ENCODE assay signal across 13 mouse cellular contexts in genomic region chr11:11890139-11890741, GRCm38 (mm10). TPM values are rescaled to one million over a fixed set of nuclear protein-coding genes. Genes with fewer than 3 reads are reported as not detected.
DNase-seq lines count a peak whose midpoint lies in the region; ATAC-seq and TF ChIP-seq lines count a peak whose summit lies in the region.
"Had no signal": no experiment of that assay in that cellular context is flagged by ENCODE, and none has a peak within 500 bp of the region (broad histone marks: within the 10 kb centered on the region; RNA-seq: fewer than 3 reads in every experiment).

No protein-coding gene starts in this region.

- no peak for DNase-seq in heart, adult 2 months
- no peak for DNase-seq in neural tube, embryonic 11.5 days (ENCODE audit: low spot score)
- no peak for DNase-seq in adrenal gland, adult 8-10 months
- DNase-seq in cerebellum, postnatal 36 days, result no peak
- no peak for DNase-seq in cerebellum, postnatal 14 days
- DNase-seq: cerebellum, adult 8-10 months; layer of hippocampus, postnatal 36 days; lung, postnatal 10 days; retina, postnatal 1 day; thymus, adult 2 months had no signal

- H3K4me1 ChIP-seq in heart, embryonic 13.5 days, result peaks cover 33% of the 10 kb centered on the region
- no peaks in the 10 kb centered on the region for H3K4me1 ChIP-seq in heart, adult 2 months (ENCODE audit: control insufficient read depth, insufficient read depth, low read length)
- peaks cover 13% of the 10 kb centered on the region; the same call in 1 of the 2 replicates for H3K4me1 ChIP-seq in neural tube, embryonic 11.5 days (ENCODE audit: control insufficient read depth, insufficient read depth, low read length)
- no peaks in the 10 kb centered on the region for H3K4me1 ChIP-seq in neural tube, embryonic 15.5 days
- H3K4me1 ChIP-seq in hindbrain, embryonic 13.5 days (replicated peaks), result peaks cover 16% of the 10 kb centered on the region

- H3K9ac ChIP-seq in heart, embryonic 13.5 days, result peak overlapping the region; percentile 61
- no peak overlapping the region for H3K9ac ChIP-seq in heart, adult 2 months (ENCODE audit: low read depth, low read length)
- no peak overlapping the region for H3K9ac ChIP-seq in neural tube, embryonic 11.5 days (ENCODE audit: low read length)
- H3K9ac ChIP-seq in neural tube, embryonic 15.5 days (replicated peaks), result no peak overlapping the region
- peak overlapping the region; percentile 19; the same call in 1 of the 2 replicates for H3K9ac ChIP-seq in hindbrain, embryonic 13.5 days

- no peaks in the 10 kb centered on the region for H3K36me3 ChIP-seq in heart, embryonic 13.5 days
- no peaks in the 10 kb centered on the region for H3K36me3 ChIP-seq in heart, adult 2 months (ENCODE audit: control insufficient read depth, insufficient read depth, low read length)
- no peaks in the 10 kb centered on the region for H3K36me3 ChIP-seq in neural tube, embryonic 11.5 days (ENCODE audit: control insufficient read depth, insufficient read depth, low read length)
- no peaks in the 10 kb centered on the region for H3K36me3 ChIP-seq in neural tube, embryonic 15.5 days
- H3K36me3 ChIP-seq in hindbrain, embryonic 13.5 days, result no peaks in the 10 kb centered on the region

- H3K79me2 ChIP-seq in heart, adult 2 months (replicated peaks; ENCODE audit: control insufficient read depth, insufficient read depth, low read length), result no peaks in the 10 kb centered on the region

- no peak for TF ChIP-seq CTCF in heart, adult 2 months (IDR thresholded peaks at IDR 0.05)

- no peak for TF ChIP-seq EP300 in heart, adult 2 months (IDR thresholded peaks at IDR 0.05; ENCODE audit: insufficient read depth, low read depth, low read length)

- H3K27me3 ChIP-seq in heart, embryonic 13.5 days (replicated peaks), result no peaks in the 10 kb centered on the region
- H3K27me3 ChIP-seq in heart, adult 2 months (ENCODE audit: control insufficient read depth, insufficient read depth, low read length), result no peaks in the 10 kb centered on the region
- H3K27me3 ChIP-seq in neural tube, embryonic 11.5 days (ENCODE audit: control insufficient read depth, insufficient read depth, low read length), result no peaks in the 10 kb centered on the region
- no peaks in the 10 kb centered on the region for H3K27me3 ChIP-seq in neural tube, embryonic 15.5 days (replicated peaks)
- 0 out of 2 replicates have a peak, but pooled peaks cover 5% of the 10 kb centered on the region for H3K27me3 ChIP-seq in hindbrain, embryonic 13.5 days

- peak overlapping the region; percentile 25 for H3K4me3 ChIP-seq in heart, embryonic 13.5 days
- no peak overlapping the region for H3K4me3 ChIP-seq in heart, adult 2 months
- H3K4me3 ChIP-seq in neural tube, embryonic 11.5 days (ENCODE audit: low read depth, low read length), result no peak overlapping the region
- H3K4me3 ChIP-seq in neural tube, embryonic 15.5 days (replicated peaks), result no peak overlapping the region
- no peak overlapping the region for H3K4me3 ChIP-seq in hindbrain, embryonic 13.5 days

- 0 out of 2 replicates have a peak overlapping the region, but pooled peaks have one; percentile 16 for H3K4me2 ChIP-seq in heart, embryonic 13.5 days
- no peak overlapping the region for H3K4me2 ChIP-seq in neural tube, embryonic 11.5 days (ENCODE audit: low read depth)
- H3K4me2 ChIP-seq in neural tube, embryonic 15.5 days, result no peak overlapping the region
- H3K4me2 ChIP-seq in hindbrain, embryonic 13.5 days, result no peak overlapping the region

- TF ChIP-seq POLR2A in heart, adult 2 months (IDR thresholded peaks at IDR 0.05; ENCODE audit: insufficient read depth, low read depth, low read length), result no peak

- H3K9me3 ChIP-seq in heart, embryonic 13.5 days, result no peaks in the 10 kb centered on the region
- H3K9me3 ChIP-seq in neural tube, embryonic 11.5 days (ENCODE audit: control insufficient read depth, low read length), result no peaks in the 10 kb centered on the region
- no peaks in the 10 kb centered on the region for H3K9me3 ChIP-seq in neural tube, embryonic 15.5 days (replicated peaks)
- H3K9me3 ChIP-seq in hindbrain, embryonic 13.5 days, result no peaks in the 10 kb centered on the region

- no peak for ATAC-seq in heart, embryonic 13.5 days (ENCODE audit: extremely low read depth, insufficient number of reproducible peaks, low FRiP score, low TSS enrichment)
- ATAC-seq in neural tube, embryonic 11.5 days (ENCODE audit: insufficient read depth, low FRiP score, low TSS enrichment), result 0 out of 2 replicates have a peak, but pooled peaks have one; percentile 28
- no peak; the same call in 1 of the 2 replicates for ATAC-seq in neural tube, embryonic 15.5 days (ENCODE audit: low FRiP score)
- peak; percentile 49; the same call in 1 of the 2 replicates for ATAC-seq in hindbrain, embryonic 13.5 days (ENCODE audit: low FRiP score)

- H3K27ac ChIP-seq in heart, embryonic 13.5 days (replicated peaks), result peak overlapping the region; percentile 57
- no peak overlapping the region for H3K27ac ChIP-seq in heart, adult 2 months
- H3K27ac ChIP-seq in neural tube, embryonic 11.5 days (ENCODE audit: low read depth, low read length), result no peak overlapping the region
- H3K27ac ChIP-seq in neural tube, embryonic 15.5 days (replicated peaks), result no peak overlapping the region
- no peak overlapping the region; the same call in 1 of the 2 replicates for H3K27ac ChIP-seq in hindbrain, embryonic 13.5 days

- WGBS in heart, embryonic 13.5 days, result 77% methylated on average over 10 of the region's 10 CpGs
- WGBS in heart, adult 2 months, result 82% methylated on average over 10 of the region's 10 CpGs
- 58% methylated on average over 10 of the region's 10 CpGs for WGBS in neural tube, embryonic 11.5 days
- 36% methylated on average over 10 of the region's 10 CpGs for WGBS in neural tube, embryonic 15.5 days
- 39% methylated on average over 10 of the region's 10 CpGs for WGBS in hindbrain, embryonic 13.5 days

- intact Hi-C loops in heart, adult 2 months (cut with DNase I), result no loop called here

RNA-seq across cellular contexts. Expression of gene Ddc, which starts 7.7 kb away (rescaled TPM):
- 64.6 and 78.2 TPM in 2 replicates for polyA plus RNA-seq in heart, embryonic 13.5 days (2015; fragmentation: Nextera tagmentation; extraction: Ambion mirVana)
- total RNA-seq in heart, adult 2 months (2021), result 1 to 10 TPM in 1 of 2 experiments, under 1 TPM in 1; 0.91 to 1.3 TPM
- 2.3 and 4.4 TPM in 2 replicates for polyA plus RNA-seq in heart, adult 2 months (2012; rRNA removed)
- 6.7 and 7.5 TPM in 2 replicates for polyA plus RNA-seq in neural tube, embryonic 11.5 days (2014; fragmentation: Nextera tagmentation; extraction: Ambion mirVana)
- polyA plus RNA-seq in neural tube, embryonic 15.5 days (2015; fragmentation: Nextera tagmentation; extraction: Ambion mirVana), result 4.7 and 5.5 TPM in 2 replicates
- 5.8 and 7.7 TPM in 2 replicates for polyA plus RNA-seq in hindbrain, embryonic 13.5 days (2015; fragmentation: Nextera tagmentation; extraction: Ambion mirVana)
- 100 to 1,000 TPM in 2 of 4 experiments, 10 to 100 TPM in 2; 75.6 to 147 (median 95.4) TPM for total RNA-seq in adrenal gland, adult 8-10 months (2022)

Comparison
In these comparisons a context has a peak if more than half of its experiments do, and no peak if none do; other contexts are left out.
1. ATAC-seq: peak in neural tube, embryonic 11.5 days (single experiment) and hindbrain, embryonic 13.5 days (single experiment); none in heart, embryonic 13.5 days (single experiment) and neural tube, embryonic 15.5 days (single experiment).
2. H3K9ac ChIP-seq: peak in heart, embryonic 13.5 days (single experiment) and hindbrain, embryonic 13.5 days (single experiment); none in heart, adult 2 months (single experiment), neural tube, embryonic 11.5 days (single experiment) and neural tube, embryonic 15.5 days (single experiment).